1 mouse cellular context compared by ENCODE assay signal in the genomic region with DNA sequence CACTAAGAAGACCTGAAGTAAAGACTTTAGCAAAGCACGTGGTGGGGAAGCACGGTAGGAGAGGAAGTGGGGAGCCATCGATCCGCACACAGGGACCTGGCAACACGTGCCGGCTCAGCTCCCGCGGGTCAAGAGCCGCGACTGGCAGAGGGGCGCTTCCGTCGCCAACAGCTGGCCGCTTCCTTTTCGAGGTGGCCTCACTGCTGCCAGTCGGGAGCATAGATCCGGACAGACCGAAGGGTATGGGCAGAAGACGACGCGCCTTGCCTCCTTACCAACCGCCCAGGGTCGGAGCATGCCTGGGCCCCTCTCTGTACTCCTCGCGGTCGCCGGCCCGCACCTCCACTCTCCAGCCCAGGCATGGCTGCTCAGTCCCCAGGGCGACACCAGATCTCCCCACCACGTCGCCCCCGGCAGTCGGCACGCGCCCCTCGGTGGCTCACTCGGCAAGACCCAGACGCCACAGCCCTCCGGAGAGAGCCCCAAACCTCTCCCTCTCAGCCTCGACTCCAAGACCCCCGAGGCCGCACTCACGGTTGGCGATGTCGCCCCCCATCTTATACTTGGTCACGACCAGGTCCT.
TF ChIP-seq lines count a peak whose summit lies in the region.

No protein-coding gene starts in this region.

TF ChIP-seq in CH12.LX, 34 proteins besides CTCF, POLR2A, EP300 and RAD21:
- 0 out of 2 replicates have a peak, but pooled peaks have one; percentile 21 for TF ChIP-seq NELFE (IDR thresholded peaks at IDR 0.05; ENCODE audit: low read depth, low read length)
- peak; percentile 47; the same call in 1 of the 2 replicates for TF ChIP-seq TCF12 (IDR thresholded peaks at IDR 0.05; ENCODE audit: low read depth, low read length)
- TF ChIP-seq MYC (IDR thresholded peaks at IDR 0.05; ENCODE audit: low read depth, low read length) = peak; percentile 99
- TF ChIP-seq USF1 (IDR thresholded peaks at IDR 0.05; ENCODE audit: low read depth, low read length) = no peak
- TF ChIP-seq MEF2A (IDR thresholded peaks at IDR 0.05; ENCODE audit: borderline replicate concordance, low read depth, low read length) = no peak
- no peak for TF ChIP-seq MAZ (IDR thresholded peaks at IDR 0.05; ENCODE audit: low read depth, low read length)
- no peak for TF ChIP-seq ETS1 (conservative IDR thresholded peaks at IDR 0.05; ENCODE audit: low read depth, low read length)
- TF ChIP-seq JUND (conservative IDR thresholded peaks at IDR 0.05; ENCODE audit: low read depth, low read length) = no peak
- TF ChIP-seq MAFK (IDR thresholded peaks at IDR 0.05; ENCODE audit: insufficient replicate concordance, low read length) = no peak
- TF ChIP-seq E2F4 (IDR thresholded peaks at IDR 0.05; ENCODE audit: insufficient replicate concordance, low read depth, low read length) = no peak
- peak; percentile 93 for TF ChIP-seq BHLHE40 (IDR thresholded peaks at IDR 0.05; ENCODE audit: low read depth, low read length)
- peak; percentile 96 for TF ChIP-seq MXI1 (IDR thresholded peaks at IDR 0.05; ENCODE audit: low read depth, low read length)
- no peak for TF ChIP-seq NRF1 (IDR thresholded peaks at IDR 0.05; ENCODE audit: low read depth, low read length)
- TF ChIP-seq GABPA (IDR thresholded peaks at IDR 0.05; ENCODE audit: insufficient replicate concordance, low read depth, low read length) = no peak
- peak; percentile 45 for TF ChIP-seq SIN3A (IDR thresholded peaks at IDR 0.05; ENCODE audit: low read length)
- peak; percentile 98 for TF ChIP-seq MAX (IDR thresholded peaks at IDR 0.05; ENCODE audit: low read length)
- no peak for TF ChIP-seq TBP (conservative IDR thresholded peaks at IDR 0.05; ENCODE audit: low read depth, low read length)
- no peak for TF ChIP-seq SMC3 (IDR thresholded peaks at IDR 0.05; ENCODE audit: low read depth, low read length)
